Comparison of ENCODE assay signal across 10 mouse cellular contexts in genomic region chr4:150664726-150665125, GRCm38 (mm10). TPM values are rescaled to one million over a fixed set of nuclear protein-coding genes. Genes with fewer than 3 reads are reported as not detected.
DNase-seq lines count a peak whose midpoint lies in the region; TF ChIP-seq lines count a peak whose summit lies in the region.
"Had no signal": no experiment of that assay in that cellular context is flagged by ENCODE, and none has a peak within 500 bp of the region (broad histone marks: within the 10 kb centered on the region; RNA-seq: fewer than 3 reads in every experiment).

No protein-coding gene starts in this region.

- H3K36me3 ChIP-seq in E14TG2a.4 (ENCODE audit: insufficient read depth, low read length): no peaks in the 10 kb centered on the region
- no peaks in the 10 kb centered on the region for H3K36me3 ChIP-seq in hindbrain, embryonic 10.5 days
- H3K36me3 ChIP-seq: embryonic facial prominence, embryonic 13.5 days; lung, embryonic 15.5 days had no signal

- peaks cover 59% of the 10 kb centered on the region for H3K4me1 ChIP-seq in E14TG2a.4 (replicated peaks; ENCODE audit: low read depth, low read length)
- peaks cover 34% of the 10 kb centered on the region for H3K4me1 ChIP-seq in hindbrain, embryonic 10.5 days (replicated peaks)

- 82% methylated on average over 7 of the region's 7 CpGs for WGBS in hindbrain, embryonic 10.5 days

- no peak overlapping the region for H3K4me3 ChIP-seq in E14TG2a.4 (replicated peaks; ENCODE audit: low read length)
- H3K4me3 ChIP-seq in hindbrain, embryonic 10.5 days: no peak overlapping the region
- H3K4me3 ChIP-seq: embryonic facial prominence, embryonic 13.5 days; lung, embryonic 15.5 days had no signal

- no peaks in the 10 kb centered on the region for H3K27me3 ChIP-seq in E14TG2a.4 (ENCODE audit: insufficient read depth, low read length)
- H3K27me3 ChIP-seq in hindbrain, embryonic 10.5 days (ENCODE audit: insufficient read depth, poor library complexity, severe bottlenecking): peaks cover 26% of the 10 kb centered on the region
- H3K27me3 ChIP-seq: lung, embryonic 15.5 days had no signal

- H3K27ac ChIP-seq in hindbrain, embryonic 10.5 days: no peak overlapping the region
- H3K27ac ChIP-seq: embryonic facial prominence, embryonic 13.5 days; lung, embryonic 15.5 days had no signal

- peak; percentile 41 for TF ChIP-seq CTCF in E14TG2a.4 (conservative IDR thresholded peaks at IDR 0.05; ENCODE audit: low read length)

- H3K9me3 ChIP-seq in E14TG2a.4 (ENCODE audit: low read length): no peaks in the 10 kb centered on the region
- peaks cover 3% of the 10 kb centered on the region; the same call in 1 of the 2 replicates for H3K9me3 ChIP-seq in hindbrain, embryonic 10.5 days
- H3K9me3 ChIP-seq: embryonic facial prominence, embryonic 13.5 days; lung, embryonic 15.5 days had no signal

- DNase-seq in kidney, postnatal 4 days: peak; percentile 36 to 38
- DNase-seq in kidney, postnatal 14 days: no peak
- DNase-seq in ZHBTc4 (ENCODE audit: low read depth, low spot score): peak; percentile 85
- peak; percentile 28 for DNase-seq in lung, postnatal 10 days
- no peak for DNase-seq in cerebellum, postnatal 25 days
- no peak for DNase-seq in hindbrain, embryonic 10.5 days (ENCODE audit: low spot score)
- DNase-seq: gastrocnemius, postnatal 10 days had no signal

RNA-seq across cellular contexts. Expression of gene Slc45a1, which starts 12.8 kb away (rescaled TPM):
- polyA plus RNA-seq in hindbrain, embryonic 10.5 days (2016; fragmentation: Nextera tagmentation; extraction: Ambion mirVana): 2.9 and 8.4 TPM in 2 replicates

Comparison
In these comparisons a context has a peak if more than half of its experiments do, and no peak if none do; other contexts are left out.
1. DNase-seq: peak in kidney, postnatal 4 days (2 of 2), ZHBTc4 (single experiment) and lung, postnatal 10 days (single experiment); none in kidney, postnatal 14 days (single experiment), cerebellum, postnatal 25 days (0 of 2) and hindbrain, embryonic 10.5 days (single experiment).